Mouse (Mus musculus) hindbrain, postnatal 0 days (tissue): ENCODE data around the gene 5031439G07Rik. TPM values are rescaled to one million over a fixed set of nuclear protein-coding genes. Genes with fewer than 3 reads are reported as not detected.

Experiments used
- ATAC-seq: fragments of 200-750 bp; cut with Nextera tagmentation; 2 replicates; pipeline ENCODE4 v1.8.0; 2017; ENCODE audit warnings: mild to moderate bottlenecking, moderate TSS enrichment, moderate library complexity
- DNase-seq: peaks from one replicate; pipeline ENCODE4 v3.0.0-alpha.2; 2015; ENCODE audit warnings: low spot score
- H3K27ac ChIP-seq: fragments of 300-500 bp; sonication (generic); 2 replicates; pipeline ENCODE4 v1.5.1; 2014; ENCODE audit warnings: mild to moderate bottlenecking
- H3K27me3 ChIP-seq: fragments of 300-500 bp; sonication (generic); 2 replicates; pipeline ENCODE4 v1.6.1; 2014; ENCODE audit warnings: low read length, mixed read lengths; ENCODE audit not compliant: insufficient read depth
- H3K36me3 ChIP-seq: fragments of 300-500 bp; sonication (generic); 2 replicates; pipeline ENCODE4 v1.6.1; 2014; ENCODE audit warnings: low read length, mixed read lengths; ENCODE audit not compliant: insufficient read depth
- H3K4me1 ChIP-seq: fragments of 300-500 bp; sonication (generic); 2 replicates; pipeline ENCODE4 v1.6.1; 2014; ENCODE audit warnings: antibody characterized with exemption, low read length, mixed read lengths; ENCODE audit not compliant: insufficient read depth
- H3K4me2 ChIP-seq: fragments of 300-500 bp; sonication (generic); 2 replicates; pipeline ENCODE4 v1.6.1; 2014; ENCODE audit warnings: low read depth, mild to moderate bottlenecking, low read length, moderate library complexity, mixed read lengths
- H3K4me3 ChIP-seq: fragments of 300-500 bp; sonication (generic); 2 replicates; pipeline ENCODE4 v1.5.1; 2014; ENCODE audit warnings: low read length
- H3K9ac ChIP-seq: fragments of 300-500 bp; sonication (generic); replicated peaks from 2 replicates; pipeline ENCODE4 v1.6.1; 2014; ENCODE audit warnings: mild to moderate bottlenecking, low read length, moderate library complexity, mixed read lengths
- H3K9me3 ChIP-seq: fragments of 300-500 bp; sonication (generic); 2 replicates; pipeline ENCODE4 v1.6.1; 2016; ENCODE audit warnings: low read length, mixed read lengths
- CTCF ChIP-seq: IDR thresholded peaks from 2 replicates; pipeline ENCODE4 v1.5.1; 2016; ENCODE audit warnings: antibody characterized with exemption, control low read depth, low read depth
- WGBS: fragments of 180-500 bp; shearing (Covaris S2); extraction: QIAGEN DNeasy Blood & Tissue Kit; methylation state at CpG from one replicate; pipeline ENCODE4 v1.1.7; 2014; 5-methylcytosine and 5-hydroxymethylcytosine counted together
- polyA plus RNA-seq: library from polyadenylated mRNA; unstranded; fragments of >200 nt; fragmentation: Nextera tagmentation; extraction: Ambion mirVana; gene quantifications from 2 replicates; pipeline ENCODE4 v1.2.1, GENCODE M21; 2015
- total RNA-seq: library from RNA; depleted of rRNA; stranded (reverse); fragments of >200 nt; gene quantifications from 2 replicates; pipeline ENCODE4 v1.2.3, GENCODE M21; 2014

5031439G07Rik gene
- total and polyA plus RNA-seq, 2 experiments from 2014 or later: 23.6 to 127 TPM

DNA sequence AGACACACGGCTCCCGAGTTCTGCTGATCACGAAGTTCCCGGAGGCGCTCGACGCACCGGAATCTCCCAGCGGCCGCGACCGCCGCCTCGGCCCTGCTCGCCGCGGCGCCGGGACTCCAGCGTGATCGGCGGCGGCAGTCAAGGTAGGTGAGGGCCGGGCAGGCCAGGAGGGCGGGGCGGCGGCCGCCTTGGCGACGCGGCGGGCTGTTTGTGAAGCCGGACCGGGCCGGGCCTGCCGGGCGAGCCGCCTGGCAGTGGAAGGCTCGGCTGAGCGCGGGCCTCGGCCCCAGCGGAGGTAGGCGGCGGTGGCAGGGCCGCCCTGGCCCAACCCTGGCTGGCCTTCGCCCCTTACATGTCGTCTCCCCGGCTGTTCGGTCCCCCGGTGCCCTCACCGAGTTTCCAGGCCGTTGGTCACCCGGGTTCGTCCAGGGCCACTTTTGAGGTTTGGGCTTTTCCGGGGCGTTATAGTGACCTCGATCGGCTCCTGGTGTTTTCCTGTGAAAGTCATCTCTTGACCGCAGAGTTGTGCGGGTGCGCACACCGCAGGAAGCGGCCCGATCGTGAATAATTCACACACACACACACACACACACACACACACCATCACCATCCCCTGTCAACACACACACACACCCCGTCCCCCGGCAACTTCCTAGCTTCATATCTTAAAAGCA is 64.7 kb downstream of the 5031439G07Rik start:
- Histone ChIP-seq H3K9ac (peak overlapping the region; percentile 95), H3K27me3 (no peaks in the 10 kb centered on the region), H3K27ac (peak overlapping the region; percentile 98), H3K36me3 (peaks cover 12% of the 10 kb centered on the region), H3K9me3 (no peaks in the 10 kb centered on the region), H3K4me1 (peaks cover 11% of the 10 kb centered on the region; the same call in 1 of the 2 replicates), H3K4me3 (peak overlapping the region; percentile 96), H3K4me2 (peak overlapping the region; percentile 67)
- peak; percentile 22 for DNase-seq
- TF ChIP-seq CTCF: no peak
- peak; percentile 74 for ATAC-seq
- under 1% methylated on average over 68 of the region's 68 CpGs for WGBS

DNA sequence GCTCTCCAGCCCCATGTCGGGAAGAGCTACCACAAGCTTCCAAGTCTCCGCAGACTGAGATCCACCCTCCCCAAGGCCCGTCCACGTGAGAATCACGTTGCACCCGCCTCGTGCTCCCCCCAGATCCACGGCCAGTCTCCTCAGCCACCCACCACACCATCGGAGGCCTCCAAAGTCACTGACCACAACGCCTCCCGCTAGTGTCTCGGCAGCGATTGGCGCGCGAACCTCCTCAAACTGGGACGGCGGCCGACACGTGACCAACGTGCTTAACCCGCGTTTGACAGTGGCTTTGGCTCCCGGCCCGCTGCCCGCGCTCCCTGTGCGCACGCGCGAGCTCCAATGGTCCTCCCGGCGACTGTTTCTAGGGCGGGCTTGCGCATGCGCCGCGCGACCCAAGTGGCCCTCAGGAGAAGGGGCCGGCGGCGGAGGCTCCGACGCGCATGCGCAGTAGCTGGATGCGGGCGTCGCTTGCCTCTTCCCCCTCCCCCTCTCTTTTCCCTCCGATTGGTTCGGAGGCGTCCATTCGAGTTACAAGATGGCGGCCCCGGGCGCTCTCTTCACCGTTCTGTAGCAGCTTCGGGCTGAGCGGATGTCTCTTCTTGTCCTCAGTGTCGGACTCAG is 65.4 kb downstream of the 5031439G07Rik start, which contains the start of gene Nup50:
Gene Nup50 (plus strand): TSS at position 528 of the 624 bp plus-strand sequence.
- WGBS: 0% methylated on average over 59 of the region's 60 CpGs
- peak within 1 kb of the TSS; percentile 76 for H3K4me2 ChIP-seq
- DNase-seq: peak; percentile 100
- peaks cover 7% of the 10 kb centered on the region for H3K36me3 ChIP-seq
- H3K4me3 ChIP-seq: peak within 1 kb of the TSS; percentile 96
- H3K9ac ChIP-seq: peak within 1 kb of the TSS; percentile 95
- H3K27ac ChIP-seq: peak within 1 kb of the TSS; percentile 98
- ATAC-seq: peak; percentile 92
- H3K27me3 ChIP-seq: no peaks in the 10 kb centered on the region
- no peaks in the 10 kb centered on the region for H3K9me3 ChIP-seq
- H3K4me1 ChIP-seq: peaks cover 11% of the 10 kb centered on the region; the same call in 1 of the 2 replicates
- TF ChIP-seq CTCF: no peak

GRCm38 (mm10) chr15:84919938-84920337 is 68.4 kb downstream of the 5031439G07Rik start, which contains the start of gene Gm29666:
Gm29666 (minus strand) TSS chr15:84920038.
- H3K27ac ChIP-seq: no peak within 1 kb of the TSS
- WGBS: 97% methylated on average over 3 of the region's 3 CpGs
- ATAC-seq (no peak), DNase-seq (no peak)
- peaks cover 11% of the 10 kb centered on the region; the same call in 1 of the 2 replicates for H3K4me1 ChIP-seq
- H3K9me3 ChIP-seq: no peaks in the 10 kb centered on the region
- no peak within 1 kb of the TSS for H3K4me2 ChIP-seq
- no peak for TF ChIP-seq CTCF
- H3K27me3 ChIP-seq: no peaks in the 10 kb centered on the region
- no peaks in the 10 kb centered on the region for H3K36me3 ChIP-seq
- H3K4me3 ChIP-seq: no peak within 1 kb of the TSS
- H3K9ac ChIP-seq: no peak within 1 kb of the TSS

DNA sequence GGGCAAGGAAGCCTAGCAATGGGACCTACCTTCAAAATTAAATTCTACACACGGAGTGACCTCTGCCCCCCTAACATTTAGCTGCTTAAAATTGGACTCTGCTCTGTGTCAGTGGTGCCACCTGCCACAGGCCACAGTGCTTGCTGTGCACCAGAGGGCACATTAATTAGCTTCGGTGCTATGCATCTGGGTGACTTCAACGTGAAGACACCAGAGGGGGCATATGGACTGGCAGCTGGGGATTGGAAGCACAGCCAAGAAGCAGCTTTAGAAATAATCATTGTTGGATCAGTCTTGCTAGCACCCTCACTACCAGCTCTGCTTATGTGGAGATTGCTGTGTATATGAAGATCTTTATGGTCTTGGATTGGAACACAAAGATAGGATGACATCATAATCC is 75.2 kb downstream of the 5031439G07Rik start:
- WGBS: 53% methylated on average over 3 of the region's 3 CpGs
- H3K4me1 ChIP-seq: no peaks in the 10 kb centered on the region
- no peak overlapping the region for H3K4me2 ChIP-seq
- no peak overlapping the region for H3K4me3 ChIP-seq
- H3K36me3 ChIP-seq: no peaks in the 10 kb centered on the region
- no peak overlapping the region for H3K27ac ChIP-seq
- H3K27me3 ChIP-seq: no peaks in the 10 kb centered on the region
- H3K9me3 ChIP-seq: 0 out of 2 replicates have a peak, but pooled peaks cover 9% of the 10 kb centered on the region
- ATAC-seq (no peak), DNase-seq (peak; percentile 39)
- H3K9ac ChIP-seq: no peak overlapping the region
- no peak for TF ChIP-seq CTCF

GRCm38 (mm10) chr15:84903843-84904385 is 84.4 kb downstream of the 5031439G07Rik start:
- WGBS: 38% methylated on average over 7 of the region's 7 CpGs
- no peak for ATAC-seq
- peak; percentile 31 for DNase-seq
- Histone ChIP-seq H3K27me3 (no peaks in the 10 kb centered on the region), H3K4me3 (no peak overlapping the region), H3K9me3 (no peaks in the 10 kb centered on the region), H3K9ac (no peak overlapping the region), H3K4me2 (no peak overlapping the region), H3K27ac (no peak overlapping the region), H3K36me3 (no peaks in the 10 kb centered on the region), H3K4me1 (peaks cover under 1% of the 10 kb centered on the region; the same call in 1 of the 2 replicates)
- TF ChIP-seq CTCF: no peak

- peak; percentile 81 for ATAC-seq
- H3K4me2 ChIP-seq: peak overlapping the region; percentile 32
- H3K9me3 ChIP-seq: no peaks in the 10 kb centered on the region
These were observed 90.3 kb downstream of the 5031439G07Rik start for GRCm38 (mm10) chr15:84898077-84898476.

More at GRCm38 (mm10) chr15:84898077-84898476, 90.3 kb downstream of the 5031439G07Rik start:
- Histone ChIP-seq H3K36me3 (no peaks in the 10 kb centered on the region), H3K4me1 (peaks cover 8% of the 10 kb centered on the region; the same call in 1 of the 2 replicates), H3K27me3 (no peaks in the 10 kb centered on the region), H3K4me3 (no peak overlapping the region), H3K9ac (no peak overlapping the region), H3K27ac (no peak overlapping the region)
- peak; percentile 75 for DNase-seq
- 8% methylated on average over 7 of the region's 7 CpGs for WGBS
- TF ChIP-seq CTCF: no peak
